Mouse (Mus musculus): ENCODE data around the gene Rere.
"Not testable (repeated sequence)": the region's sequence is repeated elsewhere in the genome, so short reads cannot be mapped to it uniquely, and the experiment has no call there.

- not testable (repeated sequence) for TF ChIP-seq CTCF, EP300 (IDR thresholded peaks at IDR 0.05)
Measured at GRCm38 (mm10) chr4:150557289-150557688, 275.8 kb downstream of the Rere start.

Data from lung, postnatal 0 days (tissue).